Mouse (Mus musculus) testis, adult 2 months (tissue): ENCODE results near the gene Tmem120b.

Experiments used
- CTCF ChIP-seq: fragments of 200-500 bp; IDR thresholded peaks from 2 replicates; pipeline ENCODE4 v1.5.1; 2012; ENCODE audit warnings: low read depth, mild to moderate bottlenecking, inconsistent platforms, low read length, moderate library complexity; ENCODE audit not compliant: control insufficient read depth, insufficient read depth, insufficient replicate concordance
- POLR2A ChIP-seq: fragments of 200-500 bp; IDR thresholded peaks from 2 replicates; pipeline ENCODE4 v1.6.1; 2012; ENCODE audit warnings: low read depth, mild to moderate bottlenecking, inconsistent platforms, low read length, moderate library complexity; ENCODE audit not compliant: control insufficient read depth

DNA sequence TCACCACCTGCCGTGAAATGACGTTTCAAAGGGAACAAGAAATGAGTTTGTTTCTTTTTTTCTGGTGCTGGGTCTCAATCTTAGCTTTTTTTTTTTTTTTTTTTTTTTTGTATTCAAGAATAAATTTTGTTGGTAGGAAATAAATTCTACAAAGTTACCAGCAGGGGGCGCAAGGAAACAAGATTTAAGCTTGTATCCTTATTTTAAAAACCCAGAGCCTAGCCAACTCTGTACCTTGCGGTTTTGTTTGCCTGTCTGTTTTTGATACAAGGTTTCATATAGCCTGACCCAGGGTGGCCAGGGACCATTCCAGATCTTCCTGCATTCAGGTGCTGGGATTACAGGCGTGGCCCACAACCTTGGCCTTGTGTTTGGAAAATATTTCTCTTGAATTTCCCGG is 4.0 kb upstream of the Tmem120b start:
- no peak for TF ChIP-seq CTCF
- no peak for TF ChIP-seq POLR2A
